Mouse (Mus musculus) kidney, postnatal 0 days (tissue): ENCODE data around the gene Igsf8. TPM values are rescaled to one million over a fixed set of nuclear protein-coding genes. Genes with fewer than 3 reads are reported as not detected.

Experiments used
- ATAC-seq: fragments of 200-750 bp; cut with Nextera tagmentation; replicated peaks from 2 replicates; pipeline ENCODE4 v1.8.0; 2017; ENCODE audit warnings: low read depth, moderate number of reproducible peaks, moderate TSS enrichment, moderate library complexity; ENCODE audit not compliant: low FRiP score
- DNase-seq: peaks from one replicate; pipeline ENCODE4 v3.0.0-alpha.2; 2016; ENCODE audit warnings: low spot score
- H3K27ac ChIP-seq: fragments of 300-500 bp; sonication (generic); 2 replicates; pipeline ENCODE4 v1.5.1; 2014; ENCODE audit warnings: mild to moderate bottlenecking
- H3K27me3 ChIP-seq: fragments of 300-500 bp; sonication (generic); 2 replicates; pipeline ENCODE4 v1.6.1; 2014; ENCODE audit warnings: low read length, mixed read lengths; ENCODE audit not compliant: insufficient read depth
- H3K36me3 ChIP-seq: fragments of 300-500 bp; sonication (generic); 2 replicates; pipeline ENCODE4 v1.6.1; 2014; ENCODE audit warnings: low read length, mixed read lengths; ENCODE audit not compliant: insufficient read depth
- H3K4me1 ChIP-seq: fragments of 300-500 bp; sonication (generic); replicated peaks from 2 replicates; pipeline ENCODE4 v1.6.1; 2014; ENCODE audit warnings: antibody characterized with exemption, low read length, mixed read lengths; ENCODE audit not compliant: insufficient read depth
- H3K4me2 ChIP-seq: fragments of 300-500 bp; sonication (generic); 2 replicates; pipeline ENCODE4 v1.6.1; 2014; ENCODE audit warnings: mild to moderate bottlenecking, low read length, moderate library complexity, mixed read lengths
- H3K4me3 ChIP-seq: fragments of 300-500 bp; sonication (generic); replicated peaks from 2 replicates; pipeline ENCODE4 v1.5.1; 2014; ENCODE audit warnings: low read depth, low read length
- H3K9ac ChIP-seq: fragments of 300-500 bp; sonication (generic); 2 replicates; pipeline ENCODE4 v1.6.1; 2014; ENCODE audit warnings: low read depth, low read length
- H3K9me3 ChIP-seq: fragments of 300-500 bp; sonication (generic); replicated peaks from 2 replicates; pipeline ENCODE4 v1.6.1; 2016; ENCODE audit warnings: low read length, inconsistent platforms, mixed read lengths
- CTCF ChIP-seq: IDR thresholded peaks from 2 replicates; pipeline ENCODE4 v1.5.1; 2016; ENCODE audit warnings: antibody characterized with exemption, low read depth, mild to moderate bottlenecking, moderate library complexity
- WGBS: fragments of 180-500 bp; shearing (Covaris S2); extraction: QIAGEN DNeasy Blood & Tissue Kit; methylation state at CpG from one replicate; pipeline ENCODE4 v1.1.7; 2014; 5-methylcytosine and 5-hydroxymethylcytosine counted together
- polyA plus RNA-seq: library from polyadenylated mRNA; unstranded; fragments of >200 nt; fragmentation: Nextera tagmentation; extraction: Ambion mirVana; gene quantifications from 2 replicates; pipeline ENCODE4 v1.2.1, GENCODE M21; 2015

The Igsf8 gene
- polyA plus RNA-seq, 1 experiment from 2014 or later = 39.0 TPM

DNA sequence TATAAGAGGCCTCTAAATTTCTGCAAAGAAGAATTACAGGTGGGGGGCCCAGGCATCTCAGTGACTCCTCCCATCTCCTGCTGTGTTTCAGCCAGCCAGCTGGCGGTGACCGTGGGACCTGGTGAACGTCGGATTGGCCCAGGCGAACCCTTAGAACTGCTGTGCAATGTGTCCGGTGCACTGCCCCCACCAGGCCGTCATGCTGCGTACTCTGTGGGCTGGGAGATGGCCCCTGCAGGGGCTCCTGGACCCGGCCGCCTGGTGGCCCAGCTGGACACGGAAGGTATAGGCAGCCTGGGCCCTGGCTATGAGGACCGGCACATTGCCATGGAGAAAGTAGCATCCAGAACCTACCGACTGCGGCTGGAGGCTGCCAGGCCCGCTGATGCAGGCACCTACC is 56.5 kb downstream of the Igsf8 start:
- 77% methylated on average over 15 of the region's 15 CpGs for WGBS
- no peak overlapping the region for H3K9ac ChIP-seq
- no peak overlapping the region for H3K4me3 ChIP-seq
- ATAC-seq (no peak), DNase-seq (no peak)
- H3K27me3 ChIP-seq = no peaks in the 10 kb centered on the region
- no peak overlapping the region for H3K4me2 ChIP-seq
- H3K9me3 ChIP-seq = no peaks in the 10 kb centered on the region
- TF ChIP-seq CTCF = no peak
- 0 out of 2 replicates have a peak, but pooled peaks cover 18% of the 10 kb centered on the region for H3K36me3 ChIP-seq
- H3K27ac ChIP-seq = no peak overlapping the region
- 0 out of 2 replicates have a peak, but pooled peaks cover 4% of the 10 kb centered on the region for H3K4me1 ChIP-seq

- Histone ChIP-seq H3K9ac (no peak overlapping the region), H3K4me1 (no peaks in the 10 kb centered on the region), H3K27me3 (no peaks in the 10 kb centered on the region), H3K4me3 (no peak overlapping the region), H3K9me3 (no peaks in the 10 kb centered on the region), H3K4me2 (no peak overlapping the region), H3K36me3 (0 out of 2 replicates have a peak, but pooled peaks cover 18% of the 10 kb centered on the region), H3K27ac (no peak overlapping the region)
- TF ChIP-seq CTCF = no peak
- ATAC-seq = no peak
- WGBS = 87% methylated on average over 19 of the region's 19 CpGs
- no peak for DNase-seq
These were observed 57.1 kb downstream of the Igsf8 start for GRCm38 (mm10) chr1:172318424-172319035.

- DNase-seq = no peak
- ATAC-seq = no peak
- Histone ChIP-seq H3K27me3 (no peaks in the 10 kb centered on the region), H3K27ac (no peak overlapping the region), H3K9ac (no peak overlapping the region), H3K36me3 (0 out of 2 replicates have a peak, but pooled peaks cover 18% of the 10 kb centered on the region), H3K4me1 (no peaks in the 10 kb centered on the region), H3K4me3 (no peak overlapping the region), H3K9me3 (no peaks in the 10 kb centered on the region), H3K4me2 (no peak overlapping the region)
- no peak for TF ChIP-seq CTCF
- WGBS = 68% methylated on average over 7 of the region's 7 CpGs
These were observed 57.9 kb downstream of the Igsf8 start for GRCm38 (mm10) chr1:172319346-172319745.

DNA sequence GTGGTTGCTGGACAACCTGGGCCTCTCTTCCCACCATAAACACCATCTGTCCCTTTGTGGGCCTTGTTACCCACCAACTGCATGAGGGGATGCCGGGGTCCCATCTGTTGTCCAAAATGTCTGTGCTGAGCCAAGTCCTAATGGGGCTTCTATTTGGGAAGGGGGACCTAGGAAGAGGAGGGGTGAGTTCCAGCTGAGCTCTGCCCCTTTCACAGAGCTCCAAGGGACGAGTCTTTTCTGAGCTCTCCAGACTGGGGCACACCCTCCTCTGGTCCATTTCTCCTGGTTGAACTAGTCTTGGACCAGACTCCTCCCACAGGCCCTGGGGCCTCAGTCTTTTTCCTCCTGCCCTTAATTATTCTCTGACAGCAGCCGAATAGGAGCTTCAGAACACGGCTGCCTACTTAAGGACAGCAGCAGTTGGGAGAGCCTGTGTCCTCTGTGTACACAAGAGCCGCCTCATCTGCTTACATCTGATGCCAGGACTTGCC is 58.5 kb downstream of the Igsf8 start:
- TF ChIP-seq CTCF = no peak
- no peak overlapping the region for H3K4me2 ChIP-seq
- H3K4me3 ChIP-seq = no peak overlapping the region
- H3K27ac ChIP-seq = no peak overlapping the region
- WGBS = 26% methylated on average over 5 of the region's 5 CpGs
- H3K9ac ChIP-seq = no peak overlapping the region
- no peaks in the 10 kb centered on the region for H3K4me1 ChIP-seq
- no peaks in the 10 kb centered on the region for H3K9me3 ChIP-seq
- no peaks in the 10 kb centered on the region for H3K27me3 ChIP-seq
- 0 out of 2 replicates have a peak, but pooled peaks cover 18% of the 10 kb centered on the region for H3K36me3 ChIP-seq
- DNase-seq = no peak
- ATAC-seq = no peak

- Histone ChIP-seq H3K4me1 (no peaks in the 10 kb centered on the region), H3K4me3 (no peak overlapping the region), H3K36me3 (0 out of 2 replicates have a peak, but pooled peaks cover 14% of the 10 kb centered on the region), H3K9me3 (no peaks in the 10 kb centered on the region), H3K9ac (no peak overlapping the region), H3K4me2 (no peak overlapping the region), H3K27me3 (peaks cover 14% of the 10 kb centered on the region), H3K27ac (no peak overlapping the region)
- no peak for ATAC-seq
- no peak for TF ChIP-seq CTCF
- no peak for DNase-seq
- 77% methylated on average over 13 of the region's 13 CpGs for WGBS
These were observed 61.3 kb downstream of the Igsf8 start for GRCm38 (mm10) chr1:172322725-172323124.

DNA sequence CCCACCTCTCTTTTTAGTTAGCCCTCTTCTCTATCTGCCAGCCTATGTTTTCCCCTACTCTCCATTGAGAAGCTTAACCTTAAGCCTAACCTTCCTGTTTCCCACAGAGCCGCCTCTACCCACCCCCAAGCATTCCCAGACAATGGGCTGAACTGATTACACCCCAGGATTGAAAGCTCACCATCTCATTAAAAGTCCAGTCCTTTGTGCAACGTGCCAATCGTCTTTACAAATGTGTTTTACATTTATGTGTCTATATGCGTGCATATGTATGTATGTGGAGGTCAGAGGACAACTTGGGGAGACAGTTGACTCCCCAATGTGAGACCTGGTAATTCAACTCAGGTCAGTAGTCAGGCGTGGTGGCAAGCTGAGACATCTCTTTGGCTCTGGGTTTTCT is 61.9 kb downstream of the Igsf8 start:
- H3K4me1 ChIP-seq = no peaks in the 10 kb centered on the region
- DNase-seq (no peak), ATAC-seq (no peak)
- no peak overlapping the region for H3K4me2 ChIP-seq
- no peak for TF ChIP-seq CTCF
- no peaks in the 10 kb centered on the region for H3K9me3 ChIP-seq
- H3K36me3 ChIP-seq = 0 out of 2 replicates have a peak, but pooled peaks cover 10% of the 10 kb centered on the region
- H3K9ac ChIP-seq = no peak overlapping the region
- no peak overlapping the region for H3K4me3 ChIP-seq
- no peak overlapping the region for H3K27ac ChIP-seq
- peaks cover 18% of the 10 kb centered on the region for H3K27me3 ChIP-seq
- 59% methylated on average over 5 of the region's 5 CpGs for WGBS
